Mouse (Mus musculus): ENCODE results near the gene Parp12.
A peak's percentile ranks its signal among the peaks of the same experiment; 100 is the strongest.

Parp12 gene

DNA sequence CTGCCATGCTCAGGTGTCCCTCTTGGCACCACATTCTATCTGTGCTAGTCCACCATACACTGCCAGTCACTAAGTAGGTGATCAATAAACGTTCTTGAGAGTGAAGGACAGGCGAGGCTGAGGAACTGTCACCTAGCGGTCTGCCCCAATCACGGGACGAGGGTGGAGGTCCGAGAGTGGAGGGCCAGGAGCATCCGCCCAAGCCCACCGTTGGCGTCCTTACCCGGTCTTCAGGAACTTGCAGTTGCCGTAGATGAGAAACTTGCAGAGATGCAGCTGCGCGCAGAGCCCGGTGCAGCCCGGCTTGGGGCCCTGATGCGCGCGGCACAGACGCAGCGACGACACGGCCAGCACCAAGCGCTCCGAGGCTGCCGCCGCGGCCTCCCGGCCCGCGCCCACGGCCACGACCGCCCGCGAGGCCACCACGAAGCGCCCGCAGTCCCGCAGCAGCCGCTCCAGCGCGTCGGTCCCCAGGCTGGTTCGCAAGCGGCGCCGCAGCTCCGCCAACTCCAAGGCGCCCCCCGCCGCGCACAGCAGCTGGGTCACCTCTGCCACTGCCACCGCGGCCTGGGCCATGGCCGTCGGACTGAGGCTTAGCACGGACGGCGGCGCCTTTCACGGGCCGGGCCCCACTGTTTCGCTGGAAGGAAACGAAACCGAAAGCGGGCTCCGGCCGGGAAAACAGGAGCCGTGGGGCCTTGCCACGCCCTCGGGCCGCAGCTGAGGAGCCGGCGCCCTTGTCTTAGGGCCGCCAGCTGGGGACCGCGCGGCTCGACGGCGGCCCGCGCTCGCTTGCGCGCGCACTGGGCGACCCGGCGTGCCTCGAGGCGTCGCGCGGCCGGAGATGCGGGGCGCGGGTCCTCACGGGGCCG lies at the start of gene Parp12:
Gene Parp12, minus strand, starts transcription at position 766 of the 872 bp plus-strand sequence.
- peak; percentile 74 to 76 for DNase-seq (ENCODE audit: low spot score in 2 of 2)

DNA sequence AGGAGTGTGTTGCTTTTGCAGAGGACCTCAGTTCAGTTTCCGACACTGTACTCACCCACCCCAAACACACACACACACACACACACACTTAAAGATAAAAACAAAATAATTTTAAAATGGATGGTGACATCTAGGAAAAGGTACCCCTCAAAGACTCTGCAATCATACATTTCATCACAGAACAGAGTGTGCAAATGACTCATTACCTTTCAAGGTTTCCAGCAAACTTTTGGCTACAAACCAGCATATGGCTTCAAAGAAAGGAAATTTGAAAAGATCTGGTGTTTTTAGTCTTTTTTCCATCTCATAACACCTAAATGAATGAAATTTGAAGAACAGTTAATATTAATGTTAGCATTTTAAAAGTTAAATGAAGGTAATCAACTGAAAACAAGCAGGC lies 46.7 kb upstream of the Parp12 start:
- DNase-seq (ENCODE audit: low spot score in 2 of 2) = no peak

DNA sequence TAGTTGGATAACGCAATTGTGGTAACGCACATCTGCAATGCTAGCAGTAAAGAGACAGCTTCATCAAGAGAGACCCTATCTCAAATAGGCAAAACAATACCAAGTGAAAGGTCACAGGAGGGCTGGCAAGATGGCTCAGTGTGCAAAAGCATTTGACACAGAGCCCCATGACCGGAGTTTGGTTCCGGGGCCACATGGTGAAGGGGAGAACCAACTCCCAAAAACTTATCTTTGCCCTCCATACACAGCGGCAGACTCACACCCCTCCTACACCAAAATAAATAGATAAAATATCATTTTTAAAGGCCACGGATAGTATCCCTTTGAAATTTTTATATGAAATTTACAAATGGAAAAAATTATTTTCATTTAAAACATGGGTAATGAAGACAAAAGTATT lies 43.8 kb upstream of the Parp12 start:
- DNase-seq (ENCODE audit: low spot score in 2 of 2) = no peak

DNA sequence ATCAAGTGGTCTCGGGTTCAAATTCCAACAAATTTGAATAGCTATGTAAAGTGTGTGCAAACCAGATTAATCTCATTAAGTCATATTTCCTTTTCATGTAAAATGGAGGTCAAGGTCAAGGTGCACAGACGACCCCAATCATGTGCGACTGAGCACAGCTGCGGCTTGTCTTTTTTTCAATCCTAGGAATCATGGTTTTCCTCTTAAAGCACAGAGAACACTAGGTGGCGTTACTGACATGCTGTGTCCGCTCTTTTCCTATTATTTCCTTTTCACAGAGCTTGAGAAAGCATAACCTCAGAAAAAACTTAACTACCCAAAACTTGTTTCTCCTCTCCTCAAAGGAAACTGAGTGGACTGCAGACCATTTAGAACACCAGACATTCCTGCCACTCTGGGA lies 27.9 kb upstream of the Parp12 start:
- no peak for DNase-seq (ENCODE audit: low spot score in 2 of 2)

DNA sequence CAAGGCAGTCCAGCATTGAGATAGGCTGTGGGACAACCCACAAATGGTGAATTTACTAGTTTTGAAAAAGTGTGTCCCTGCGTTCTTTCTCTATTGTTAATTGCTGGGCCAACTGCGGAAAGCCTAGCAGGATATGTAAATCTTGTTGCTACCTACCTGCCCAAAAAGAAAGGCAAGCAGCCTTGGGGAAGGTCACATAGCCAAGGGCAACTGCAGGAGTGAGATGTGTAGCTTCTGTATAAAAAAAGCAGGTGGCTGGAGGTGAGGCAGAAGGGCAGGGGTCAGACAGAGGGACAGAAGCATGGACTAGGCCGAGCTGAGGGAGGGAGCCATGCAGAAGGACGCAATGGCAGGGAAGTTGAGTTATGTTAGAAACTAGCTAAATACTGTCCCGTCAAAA lies 14.4 kb upstream of the Parp12 start:
- DNase-seq (ENCODE audit: low spot score in 2 of 2) = no peak

DNA sequence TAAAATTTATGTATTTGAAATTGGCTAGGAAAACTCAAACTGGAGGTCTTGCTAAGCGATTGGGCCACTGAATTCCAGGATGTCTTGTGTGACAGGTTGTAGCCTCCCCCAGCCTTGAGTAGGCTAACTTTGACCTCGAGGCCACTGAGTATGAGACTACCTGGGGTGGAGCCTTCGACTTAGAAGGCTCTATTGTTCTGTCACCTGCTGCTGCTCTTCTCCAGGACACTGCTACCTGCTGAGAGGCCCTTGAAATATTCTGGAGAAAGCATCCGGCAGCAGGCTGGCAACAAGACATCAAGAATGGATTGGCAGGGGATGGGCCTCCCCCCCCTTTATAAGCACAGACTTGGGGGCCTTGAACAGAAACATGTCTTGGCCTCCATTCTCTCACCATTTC lies 13.3 kb upstream of the Parp12 start:
- no peak for DNase-seq (ENCODE audit: low spot score in 2 of 2)

DNA sequence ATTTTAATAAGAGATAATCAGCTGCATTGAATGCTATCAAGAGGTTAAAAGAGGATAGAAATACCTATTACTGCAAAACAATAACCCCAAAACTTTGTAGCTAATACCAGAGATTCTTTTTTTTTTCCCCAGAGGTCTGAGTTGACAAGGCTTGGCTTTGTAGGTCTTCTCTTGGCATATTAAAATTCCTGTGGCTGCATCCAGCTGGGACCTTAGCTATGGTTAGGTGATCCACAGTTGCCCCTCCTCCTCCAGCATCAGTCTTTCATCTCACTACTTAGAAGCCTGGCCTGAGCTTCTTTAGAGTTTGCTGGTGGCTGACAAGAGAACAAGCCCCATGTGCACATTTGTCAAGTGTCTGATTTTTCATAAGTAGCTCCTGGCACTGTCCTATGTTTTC lies 6.6 kb upstream of the Parp12 start:
- DNase-seq (ENCODE audit: low spot score in 2 of 2) = no peak

DNA sequence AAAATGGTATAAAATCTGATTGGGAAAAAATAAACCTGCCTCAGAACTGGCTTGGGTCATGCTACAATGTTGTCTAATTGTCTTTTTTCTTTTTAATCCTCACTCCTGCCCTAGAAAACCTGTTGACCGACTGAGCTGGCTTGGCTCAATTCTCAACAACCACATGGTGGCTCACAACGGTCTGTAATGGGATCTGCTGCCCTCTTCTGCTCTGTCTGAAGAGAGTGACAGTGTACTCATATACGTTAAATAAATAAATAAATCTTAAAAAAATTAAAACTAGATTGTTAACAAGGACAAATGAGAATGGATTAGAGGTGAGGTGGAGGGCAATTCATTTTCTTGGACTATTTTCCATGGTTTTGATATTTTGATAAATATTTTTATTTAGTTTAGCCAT lies 2.5 kb upstream of the Parp12 start:
- no peak for DNase-seq (ENCODE audit: low spot score in 2 of 2)

DNA sequence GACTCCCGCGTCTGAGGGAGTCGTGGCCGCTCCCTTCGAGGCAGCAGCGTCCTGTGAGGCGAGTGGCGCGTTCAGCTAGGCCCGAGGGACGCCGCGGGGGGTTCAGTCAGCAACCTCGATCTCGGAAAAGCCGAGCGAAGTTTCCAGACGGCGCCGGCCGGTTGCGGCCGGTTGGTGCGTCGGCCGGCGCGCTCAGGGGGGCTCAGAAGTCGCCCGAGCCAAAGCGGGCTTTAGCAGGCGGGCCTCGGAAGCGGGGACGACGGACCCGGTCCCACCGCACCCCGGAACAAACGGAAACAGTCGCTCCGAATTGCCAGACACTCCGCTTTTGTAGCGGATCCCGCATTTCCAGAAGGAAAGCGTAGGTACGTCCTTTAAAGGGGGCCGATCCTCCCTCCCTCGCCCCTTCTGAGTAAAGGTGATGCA lies 320 bp upstream of the Parp12 start:
- peak in 1 of 2 experiments; percentile 24 for DNase-seq (ENCODE audit: low spot score in 2 of 2)

DNA sequence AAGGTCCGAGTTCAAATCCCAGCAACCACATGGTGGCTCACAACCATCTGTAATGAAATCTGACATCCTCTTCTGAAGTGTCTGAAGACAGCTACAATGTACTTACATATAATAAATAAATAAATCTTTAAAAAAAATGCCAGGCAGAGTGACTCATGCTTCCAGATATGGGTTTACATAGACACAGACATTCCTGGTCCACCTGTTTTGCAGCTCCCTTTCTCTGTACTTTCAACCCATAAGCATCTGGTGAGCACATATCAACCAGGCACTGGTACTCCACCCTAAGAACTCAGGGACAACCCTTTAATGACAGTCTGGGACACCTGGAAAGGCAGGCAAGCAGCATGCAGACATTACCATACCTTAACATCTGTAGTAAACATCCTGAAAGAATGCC lies 2.7 kb downstream of the Parp12 start:
- DNase-seq (ENCODE audit: low spot score in 2 of 2) = no peak

DNA sequence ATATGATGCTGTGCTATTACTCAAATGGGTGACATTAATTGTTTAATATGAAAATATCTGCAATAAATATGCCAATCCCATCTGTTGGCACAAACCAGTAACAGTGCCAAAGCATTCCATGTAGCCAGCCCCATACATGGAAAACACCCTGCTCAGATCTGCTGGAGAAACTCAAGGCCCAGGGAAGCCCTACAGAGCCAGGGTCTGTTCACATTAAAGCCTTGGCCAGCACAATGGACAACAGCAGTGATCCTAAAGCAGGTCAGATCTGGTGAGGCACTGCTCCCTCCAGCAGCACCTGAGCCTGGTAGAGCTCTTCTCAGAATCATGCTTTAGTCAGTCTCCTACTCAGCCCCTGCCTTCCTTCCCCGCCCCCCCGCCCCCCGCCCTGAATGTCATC lies 5.0 kb downstream of the Parp12 start:
- no peak for DNase-seq (ENCODE audit: low spot score in 2 of 2)

DNA sequence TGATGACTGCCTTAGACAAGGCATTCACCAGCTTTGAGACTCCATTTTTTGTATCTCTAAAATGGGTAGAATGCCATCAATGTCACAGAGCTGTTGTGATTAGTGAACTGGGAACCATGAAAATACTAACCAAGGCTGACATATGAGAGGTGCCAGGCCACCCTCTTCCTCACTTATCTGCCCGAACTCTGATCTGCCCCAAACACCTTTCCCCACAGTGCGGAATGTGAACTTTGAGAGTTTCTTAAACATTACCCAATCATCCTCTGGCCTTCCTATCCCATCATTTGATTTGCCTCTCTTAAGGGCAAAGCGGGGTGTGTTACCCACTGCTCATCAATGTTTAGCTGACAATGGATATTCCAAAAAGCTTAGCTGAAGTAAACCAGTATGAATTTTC lies 5.4 kb downstream of the Parp12 start:
- no peak for DNase-seq (ENCODE audit: low spot score in 2 of 2)

DNA sequence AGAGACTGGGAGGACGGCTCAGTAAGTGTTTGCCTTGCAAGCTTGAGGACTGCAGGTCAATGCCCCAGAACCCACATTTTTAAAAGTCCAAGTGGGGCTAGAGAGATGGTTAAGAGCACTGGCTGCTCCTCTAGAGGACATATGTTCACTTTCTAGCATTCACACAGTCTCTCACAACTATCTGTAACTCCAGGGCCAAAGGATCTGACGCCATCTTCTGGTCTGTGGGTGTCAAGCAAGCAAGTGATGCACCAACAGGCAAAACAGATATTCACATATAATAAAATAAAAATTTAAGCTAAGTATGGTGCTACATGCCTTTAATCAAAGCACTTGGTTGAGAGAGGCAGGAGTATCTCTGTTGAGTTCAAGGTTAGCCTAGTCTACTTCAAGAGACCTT lies 11.3 kb downstream of the Parp12 start:
- no peak for DNase-seq (ENCODE audit: low spot score in 2 of 2)

DNA sequence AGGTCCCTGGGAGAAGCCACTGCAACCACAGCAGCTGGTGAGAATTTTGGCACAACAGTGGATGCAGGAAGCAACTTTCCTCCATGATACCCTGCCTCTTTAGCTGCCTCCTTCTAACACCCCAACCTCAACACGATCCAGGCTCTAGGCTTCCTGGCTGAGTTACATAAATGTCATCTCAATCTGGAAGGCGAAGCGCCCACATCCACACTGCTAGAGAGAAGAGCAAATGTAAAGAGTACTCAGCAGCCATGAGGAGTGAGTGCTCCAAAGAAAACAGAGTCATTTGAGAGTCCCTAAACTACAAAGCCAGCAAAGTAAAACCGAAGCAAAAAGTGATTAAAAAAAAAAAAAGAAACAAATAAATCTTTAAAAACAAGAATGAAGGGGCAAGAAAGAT lies 13.5 kb downstream of the Parp12 start:
- no peak for DNase-seq (ENCODE audit: low spot score in 2 of 2)

DNA sequence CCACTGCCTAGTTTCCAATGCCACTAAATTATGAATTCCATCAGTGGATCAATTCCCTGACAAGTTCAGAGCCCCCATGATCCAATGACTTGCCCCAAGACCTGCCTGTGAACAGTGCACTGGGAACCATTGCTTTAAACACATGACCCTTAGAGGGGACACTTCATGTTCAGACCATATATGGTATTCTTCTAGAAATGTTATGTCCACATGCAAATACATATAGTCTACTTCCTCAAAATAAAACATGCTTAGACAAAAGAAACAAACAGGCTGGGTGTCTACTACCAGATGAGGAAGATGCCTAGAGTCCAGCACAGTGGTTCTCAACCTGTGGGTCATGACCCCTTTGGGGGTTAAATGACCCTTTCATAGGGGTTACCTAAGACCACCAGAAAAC lies 41.7 kb downstream of the Parp12 start:
- DNase-seq (ENCODE audit: low spot score in 2 of 2) = no peak

DNA sequence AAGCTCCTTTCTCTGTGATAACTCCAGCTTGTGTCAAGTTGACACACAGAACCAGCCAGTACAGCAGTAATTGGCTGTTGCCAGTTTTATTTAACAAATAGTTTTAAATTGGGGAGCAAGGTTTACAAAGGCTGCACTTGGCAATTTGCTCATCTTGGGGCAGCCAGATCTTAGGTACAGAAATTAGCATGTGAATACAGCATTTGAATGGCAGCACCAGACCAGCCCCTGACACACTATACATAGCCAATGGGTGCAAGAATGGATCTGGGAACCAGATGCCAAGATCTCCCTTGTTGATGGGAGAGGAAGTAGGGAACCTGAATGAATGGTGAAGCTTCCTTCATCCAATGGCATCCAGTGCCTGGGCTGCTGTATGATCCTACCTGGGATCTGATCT lies 44.0 kb downstream of the Parp12 start:
- DNase-seq (ENCODE audit: low spot score in 2 of 2) = no peak

DNA sequence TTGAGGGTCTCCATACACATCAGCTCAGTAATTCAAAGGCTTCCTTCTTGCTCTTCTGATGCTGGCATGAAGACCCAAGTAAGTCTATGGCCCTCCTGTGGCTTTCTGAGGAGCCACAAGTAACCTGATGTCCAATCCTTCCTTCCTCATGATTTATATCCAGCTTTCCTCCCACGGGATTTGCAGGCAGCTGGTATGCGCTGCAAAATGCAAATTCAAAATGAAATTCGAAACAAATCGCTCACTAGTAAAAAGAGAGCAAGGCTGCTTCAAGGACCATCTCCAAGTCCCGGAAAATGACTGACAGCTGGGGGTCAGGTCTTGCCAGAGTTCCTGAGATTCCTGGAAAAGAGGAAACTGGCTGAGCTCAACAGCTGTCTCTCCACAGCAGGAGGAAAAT lies 45.5 kb downstream of the Parp12 start:
- no peak for DNase-seq (ENCODE audit: low spot score in 2 of 2)

DNA sequence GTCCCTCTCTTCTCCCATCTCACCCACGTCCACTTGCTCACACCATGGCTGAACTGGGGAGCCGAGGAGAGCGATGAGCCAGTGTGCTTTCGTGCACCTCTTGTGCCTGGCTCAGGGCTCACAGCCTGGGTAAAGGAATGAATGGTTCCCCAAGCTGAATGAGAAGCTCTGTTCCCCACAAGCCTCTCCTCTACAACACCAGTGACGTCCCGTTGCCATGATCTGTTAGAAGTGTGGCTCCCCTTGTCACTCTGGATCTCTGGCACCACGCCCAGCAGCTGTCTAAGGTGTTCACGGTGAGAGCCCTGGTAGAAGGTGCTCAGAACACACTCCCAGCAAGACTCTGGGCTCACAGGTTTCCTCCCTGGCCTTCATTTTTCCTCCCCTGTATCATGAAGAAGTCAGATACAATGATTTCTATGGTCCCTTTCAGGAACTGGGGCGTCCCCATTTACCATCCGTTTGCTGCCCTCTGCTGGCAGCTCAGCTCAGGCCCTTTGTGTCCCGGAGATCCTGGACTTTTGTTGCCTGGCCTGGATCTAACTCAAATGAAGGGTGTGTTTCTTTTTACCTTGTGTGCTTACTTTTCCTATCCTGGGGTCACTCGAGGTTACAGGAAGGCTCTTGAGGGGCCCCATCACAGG lies 51.1 kb downstream of the Parp12 start:
- peak; percentile 53 to 56 for DNase-seq (ENCODE audit: low spot score in 2 of 2)

DNA sequence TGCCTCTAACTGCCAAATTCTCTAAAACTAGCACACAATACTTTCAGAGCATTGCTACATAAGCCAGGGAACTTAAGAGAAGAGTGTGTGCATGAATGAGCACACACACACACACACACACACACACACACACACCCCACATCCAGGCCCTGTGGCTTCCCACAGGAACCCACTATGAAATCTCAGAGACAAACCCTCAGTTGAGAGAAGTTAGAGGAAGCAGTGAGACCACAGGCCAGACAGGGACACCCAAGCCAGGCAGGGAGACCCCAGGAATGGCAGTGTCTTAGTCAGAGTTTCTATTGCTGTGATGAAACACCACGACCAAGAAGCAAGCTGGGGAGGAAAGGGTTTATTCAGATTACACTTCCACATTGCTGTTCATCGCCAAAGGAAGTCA lies 54.6 kb downstream of the Parp12 start:
- DNase-seq (ENCODE audit: low spot score in 2 of 2) = no peak

DNA sequence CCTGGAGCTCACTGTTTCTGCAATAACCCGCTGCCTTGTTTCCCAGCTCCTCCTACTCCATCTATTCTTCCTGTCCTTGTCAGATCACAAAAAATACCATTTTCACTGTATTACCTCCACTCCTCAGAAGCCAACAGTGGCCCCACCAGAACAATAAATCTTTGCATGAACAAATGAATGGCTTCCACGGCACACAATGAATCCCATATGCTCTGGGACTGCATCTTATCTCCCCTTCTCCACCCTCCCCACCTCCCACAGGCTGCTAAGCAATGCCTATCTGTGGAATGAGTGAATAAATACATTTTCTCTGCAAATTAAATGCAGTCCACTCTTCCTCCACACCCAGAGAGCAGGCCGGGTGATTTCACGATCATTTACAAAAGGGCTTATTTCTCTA lies 57.0 kb downstream of the Parp12 start:
- no peak for DNase-seq (ENCODE audit: low spot score in 2 of 2)

DNA sequence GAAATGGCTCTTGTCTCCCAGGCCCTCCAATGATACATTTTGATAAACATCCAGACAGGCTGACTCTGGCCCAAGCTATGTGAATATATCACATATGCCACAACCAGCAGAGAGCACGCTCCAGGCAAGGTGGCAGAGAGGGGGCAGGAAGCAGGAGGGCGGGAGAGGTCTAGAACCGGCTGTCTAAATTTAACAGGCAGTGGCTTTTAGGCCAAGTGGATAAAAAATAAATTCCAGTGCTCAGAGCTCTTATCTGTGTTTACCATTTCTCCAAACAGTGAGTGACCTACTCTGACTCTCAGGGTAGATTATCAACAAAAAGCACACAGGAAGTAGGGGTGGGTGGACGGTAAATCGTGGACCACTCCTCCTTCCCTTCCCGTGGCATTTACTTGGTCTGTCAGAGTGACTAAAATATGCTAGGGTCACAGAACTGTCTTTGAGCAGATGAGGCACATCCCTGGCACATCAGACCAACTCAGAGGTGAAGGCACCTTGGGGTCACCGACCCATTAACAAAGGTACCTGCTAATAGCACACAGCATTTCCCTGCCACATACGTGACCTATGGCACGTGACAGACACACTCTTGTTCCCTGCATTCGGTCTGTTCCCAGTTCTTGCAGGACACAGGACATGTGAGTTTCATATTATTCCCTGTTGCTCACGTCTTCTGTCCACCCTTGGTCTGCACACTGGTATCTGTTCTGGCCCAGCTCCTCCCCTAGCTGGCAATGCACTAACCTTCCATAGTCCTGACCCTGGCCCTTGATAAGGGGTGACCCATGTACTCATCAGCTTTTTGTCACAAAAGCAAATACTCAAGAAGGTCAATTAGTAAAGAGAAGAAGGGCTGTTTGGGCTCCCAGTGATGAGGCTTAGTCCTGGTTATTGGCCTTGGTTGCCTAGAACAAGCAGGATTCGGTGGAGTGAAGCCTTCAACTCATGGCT lies 58.3 kb downstream of the Parp12 start:
- peak in 1 of 2 experiments; percentile 31 for DNase-seq (ENCODE audit: low spot score in 2 of 2)

DNA sequence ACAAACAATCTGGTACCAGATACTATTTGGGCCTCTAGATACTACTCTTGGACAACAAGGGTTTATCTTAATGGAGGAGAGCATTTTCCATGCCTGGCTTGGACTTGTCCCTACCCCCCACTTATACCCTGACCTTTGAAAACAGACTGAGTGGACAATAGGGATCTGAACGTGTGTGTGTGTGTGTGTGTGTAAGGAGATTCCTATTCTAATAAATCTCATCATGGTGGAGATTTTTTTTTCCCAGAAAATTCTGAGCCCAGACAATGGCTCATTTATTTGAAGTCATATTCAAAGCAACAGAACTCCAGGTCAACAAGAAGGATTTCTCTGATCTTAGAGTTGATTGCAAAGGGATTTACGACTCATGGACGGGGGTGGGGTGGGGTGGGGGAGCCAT lies 59.2 kb downstream of the Parp12 start:
- no peak for DNase-seq (ENCODE audit: low spot score in 2 of 2)

All from urinary bladder, adult 18-20 months (tissue).